Mouse (Mus musculus) mouse trophoblast stem cell (cell line): ENCODE data around the gene Gm20388.

Experiments
- in situ Hi-C, 2 experiments: fragments of 300-500 bp; cut with MseI, MboI; formaldehyde crosslinking; loops; 2 replicates in 1 of 2; 3 replicates in 1 of 2; pipeline ENCODE4 v1.15.1; 2025

The Gm20388 gene

GRCm38 (mm10) chr8:120520707-120521590 is 610.3 kb downstream of the Gm20388 start:
- in situ Hi-C loops, result no loop called here

- in situ Hi-C loops, result no loop called here
Measured at GRCm38 (mm10) chr8:120521591-120521965, 610.9 kb downstream of the Gm20388 start.

DNA sequence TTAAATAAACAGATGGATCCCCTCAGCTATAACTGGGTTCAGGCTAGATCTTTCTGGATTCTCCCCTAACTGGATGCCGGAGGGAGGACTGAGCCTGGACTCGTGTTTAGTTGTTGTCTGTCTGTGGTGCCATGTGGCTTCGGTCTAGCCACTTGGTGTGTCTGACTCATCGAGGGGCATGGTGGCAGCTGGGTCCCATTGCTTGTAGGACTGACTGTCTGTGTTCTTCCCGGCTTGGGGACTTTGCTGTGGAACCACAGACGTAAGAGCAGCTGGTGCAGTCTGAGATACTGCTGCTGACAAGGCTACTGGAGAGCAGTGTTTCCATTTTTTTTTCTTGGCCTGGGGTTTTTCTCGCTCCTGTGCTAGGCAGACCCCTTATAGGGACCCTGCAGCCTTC is 613.0 kb downstream of the Gm20388 start:
- in situ Hi-C loops, result no loop called here

DNA sequence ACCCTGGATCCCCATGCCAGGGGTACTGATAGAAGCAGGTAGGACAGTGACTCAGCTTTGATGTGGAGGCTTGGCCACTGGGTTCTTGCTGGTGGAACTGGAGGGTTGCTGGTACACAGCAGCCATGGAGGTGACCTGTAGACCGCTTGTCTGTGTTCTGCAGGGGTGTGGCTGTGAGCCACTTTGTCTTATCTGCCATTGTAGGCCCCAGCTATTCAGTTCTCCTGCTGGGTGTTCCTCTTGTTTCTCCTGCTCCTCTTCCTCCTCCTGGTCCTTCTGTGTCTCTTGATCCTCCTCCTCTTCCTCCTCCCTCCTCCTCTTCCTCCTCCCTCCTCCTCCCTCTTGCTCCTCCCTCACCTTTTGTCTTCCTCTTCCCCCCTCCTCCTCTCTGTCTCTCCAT is 614.5 kb downstream of the Gm20388 start:
- in situ Hi-C loops, result no loop called here

- in situ Hi-C loops, result no loop called here
Measured at GRCm38 (mm10) chr8:120525832-120526231, 615.2 kb downstream of the Gm20388 start.

- in situ Hi-C loops, result no loop called here
Measured at GRCm38 (mm10) chr8:120526577-120526976, 615.9 kb downstream of the Gm20388 start.

- in situ Hi-C loops, result no loop called here
Measured at GRCm38 (mm10) chr8:120528332-120528731, 617.7 kb downstream of the Gm20388 start.

DNA sequence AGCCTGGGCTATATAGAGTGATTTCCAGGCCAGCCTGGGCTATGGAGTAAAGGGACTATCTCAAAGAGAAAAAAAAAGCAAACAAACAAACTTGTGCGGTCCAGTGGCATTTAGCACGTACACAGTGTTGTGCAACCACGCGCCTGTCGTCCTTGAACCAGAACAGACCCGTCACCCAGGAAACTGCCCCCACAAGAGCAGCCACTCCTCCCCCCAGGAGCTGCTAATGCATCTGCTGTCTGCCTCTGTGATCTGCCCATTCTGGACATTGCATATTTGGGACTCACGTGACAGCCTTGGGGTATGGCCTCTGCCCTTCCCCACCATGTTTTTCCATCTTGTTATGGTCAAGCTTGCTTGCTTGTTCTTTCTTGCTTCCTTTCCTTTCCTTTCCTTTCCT is 618.6 kb downstream of the Gm20388 start:
- in situ Hi-C loops, result no loop called here

DNA sequence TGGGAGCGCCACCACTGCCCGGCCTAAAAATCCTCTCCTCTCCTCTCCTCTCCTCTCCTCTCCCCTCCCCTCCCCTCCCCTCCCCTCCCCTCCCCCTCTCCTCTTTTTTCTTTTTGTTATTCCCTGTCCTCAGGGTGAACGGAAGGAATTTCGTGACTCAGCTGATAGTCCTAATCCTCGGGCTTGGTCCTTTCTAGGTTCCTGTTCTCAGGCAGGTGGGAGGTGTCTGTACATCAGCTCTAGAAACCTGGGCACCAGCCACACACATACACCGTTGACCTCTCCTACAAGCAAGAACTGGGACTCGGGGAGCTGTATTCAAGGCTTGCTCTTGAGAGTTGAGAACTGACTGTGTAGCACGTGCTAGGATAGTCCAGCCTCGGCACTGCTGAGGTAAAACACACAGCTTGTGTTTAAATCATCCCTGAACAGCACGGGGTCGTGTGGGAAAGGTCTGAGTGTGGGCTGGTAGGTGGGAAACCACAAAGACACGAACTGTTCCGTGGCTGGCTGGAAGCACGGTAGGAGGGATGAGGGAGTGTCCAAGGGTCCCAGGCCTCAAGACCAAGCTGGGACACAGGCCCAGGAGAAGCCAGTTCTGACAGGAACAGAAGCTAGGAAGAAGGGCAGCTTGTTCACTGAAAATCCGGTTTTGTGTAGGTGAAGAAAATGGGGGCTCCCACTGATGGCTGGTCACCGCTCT is 620.5 kb downstream of the Gm20388 start:
- in situ Hi-C loops, result no loop called here

GRCm38 (mm10) chr8:120531775-120532516 is 621.3 kb downstream of the Gm20388 start:
- in situ Hi-C loops, result no loop called here

DNA sequence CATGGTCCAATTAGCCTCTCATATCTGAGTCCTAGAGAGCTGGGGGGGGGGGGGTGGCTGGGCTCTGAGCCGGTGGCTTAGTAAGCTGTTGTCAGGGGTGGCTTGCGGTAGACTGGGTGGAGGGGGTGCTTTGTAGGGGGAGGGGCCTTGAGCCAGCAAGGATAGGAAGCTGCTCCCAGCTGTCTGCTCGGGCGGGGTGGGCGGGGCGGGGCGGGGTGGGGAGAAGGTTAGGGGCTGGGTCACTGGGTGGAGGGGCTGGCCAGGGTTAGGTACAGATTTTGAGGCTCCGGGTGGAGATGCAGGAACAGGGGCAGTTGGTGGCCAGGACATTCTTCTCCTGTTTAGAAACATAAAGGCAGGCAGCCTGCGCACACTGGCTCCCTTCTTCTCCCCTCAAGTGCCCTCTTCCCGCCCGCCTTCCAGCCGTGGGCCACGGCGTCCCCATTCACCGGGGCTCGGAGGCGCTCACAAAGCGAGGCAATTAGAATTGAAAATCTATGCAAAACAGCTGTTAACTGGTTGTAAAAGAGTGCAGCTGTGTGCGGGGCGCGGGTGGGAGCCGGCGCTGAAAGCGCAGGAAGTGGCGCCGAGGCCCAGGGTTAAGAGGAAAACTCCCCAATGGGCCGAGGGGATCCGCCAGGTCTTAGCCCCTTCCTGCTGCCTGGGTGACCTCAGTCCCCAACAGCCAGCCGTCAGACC is 622.0 kb downstream of the Gm20388 start:
- in situ Hi-C loops, result no loop called here

GRCm38 (mm10) chr8:120533380-120533779 is 622.7 kb downstream of the Gm20388 start:
- in situ Hi-C loops, result no loop called here

DNA sequence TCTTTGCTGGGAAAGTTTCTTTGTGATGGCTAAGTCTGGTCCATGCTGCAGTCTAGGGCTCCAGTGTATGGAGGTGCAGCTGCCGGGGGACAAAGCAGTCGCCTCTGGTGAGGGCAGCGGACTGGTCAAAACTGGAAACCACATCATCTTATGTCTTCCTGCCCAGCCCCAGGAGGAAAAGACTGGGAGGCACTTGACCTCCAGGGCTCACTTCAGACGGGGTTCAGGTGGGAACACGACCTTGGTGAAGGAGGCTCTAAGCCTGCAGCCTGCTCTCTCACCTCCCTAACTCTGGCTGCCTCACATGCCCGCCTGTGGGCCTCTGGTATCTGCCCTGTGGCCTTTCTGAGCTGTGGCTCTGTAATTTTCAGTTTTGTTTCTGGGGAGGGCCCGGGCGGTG is 623.4 kb downstream of the Gm20388 start:
- in situ Hi-C loops, result no loop called here

DNA sequence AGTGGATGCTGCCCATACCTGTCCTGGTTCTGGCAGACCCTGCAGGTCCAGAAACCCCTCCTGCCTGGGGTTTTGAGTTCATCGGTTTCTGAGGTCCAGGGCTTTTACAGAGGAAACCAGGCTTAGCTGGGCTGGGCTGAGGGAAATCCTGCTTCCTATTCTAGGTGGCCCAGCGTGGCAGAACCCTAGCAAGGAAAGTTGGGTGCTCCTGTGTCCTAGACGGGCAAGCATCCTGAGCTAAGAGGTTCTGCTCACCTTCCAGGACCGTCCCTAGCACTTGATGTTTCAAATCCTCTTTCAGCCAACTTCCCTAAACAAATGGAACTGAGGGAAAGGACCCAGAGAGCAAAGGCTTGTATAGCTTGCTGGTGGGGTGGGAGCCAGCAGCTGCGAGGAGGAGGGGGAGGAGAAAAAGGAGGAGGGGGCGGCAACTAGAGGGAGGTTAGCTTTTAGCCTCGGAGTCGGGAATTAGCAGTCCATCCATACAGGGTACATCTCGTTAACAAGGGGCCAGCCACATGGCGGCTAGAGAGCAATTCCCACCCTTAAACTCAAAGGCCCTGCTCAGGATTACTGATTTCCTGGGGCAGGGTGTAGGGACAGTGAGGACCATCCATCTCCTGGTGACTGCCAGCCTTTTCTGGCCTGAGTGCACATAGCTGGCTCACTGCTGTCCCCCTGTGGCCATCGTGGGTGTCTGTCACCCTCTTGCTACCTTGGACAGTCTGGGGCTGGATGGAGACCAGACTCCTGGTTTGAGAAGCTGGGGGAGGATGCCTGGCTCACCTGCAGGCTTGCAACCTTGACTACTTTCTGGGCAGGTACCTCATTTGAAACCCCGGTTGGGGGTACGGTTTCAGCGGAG is 624.1 kb downstream of the Gm20388 start:
- in situ Hi-C loops, result no loop called here

GRCm38 (mm10) chr8:120535452-120536305 is 625.0 kb downstream of the Gm20388 start:
- in situ Hi-C loops, result no loop called here

DNA sequence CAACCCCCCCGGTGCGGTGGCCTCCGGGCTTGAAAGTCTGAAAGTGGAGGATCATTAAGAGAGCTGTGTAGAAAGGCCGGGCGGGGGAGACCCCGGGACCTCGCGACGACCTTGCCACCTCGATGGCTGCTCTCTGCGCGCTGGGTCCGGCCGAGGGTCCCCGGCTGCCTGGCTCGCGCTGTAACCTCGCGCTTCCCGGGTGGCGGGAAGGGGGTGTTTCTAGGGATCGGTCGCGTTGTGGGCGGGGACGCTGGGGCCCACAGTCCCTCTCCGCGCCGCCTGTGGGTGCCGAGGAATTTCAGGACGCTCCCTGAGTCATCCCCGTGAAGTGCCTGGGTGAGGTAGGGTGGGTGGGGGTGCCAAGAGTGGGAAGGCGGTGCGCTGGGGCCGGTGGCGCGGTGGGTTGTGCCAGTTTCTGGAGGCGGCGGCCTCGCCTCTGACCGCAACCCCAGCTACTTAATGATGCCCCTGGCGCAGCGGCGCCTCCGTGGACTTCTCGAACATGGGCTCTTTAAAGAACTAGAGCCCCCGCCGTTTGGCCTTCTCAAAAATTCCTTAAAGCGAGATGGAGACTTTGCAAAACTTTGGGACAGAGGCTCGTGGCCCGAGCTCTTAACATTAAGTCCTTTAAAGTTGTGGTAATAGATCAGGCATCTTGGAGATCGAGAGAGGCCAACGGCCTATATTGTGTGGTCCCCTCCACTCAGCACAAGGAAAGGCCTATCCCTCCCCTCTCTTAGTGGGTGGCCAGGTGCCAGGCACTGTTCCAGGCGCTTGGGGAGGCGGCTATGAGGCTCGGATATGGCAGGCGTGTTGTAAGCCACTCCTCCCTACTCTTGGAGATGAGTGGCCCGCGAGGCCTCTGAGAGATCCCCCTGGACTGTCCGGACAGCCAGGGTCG is 625.9 kb downstream of the Gm20388 start:
- in situ Hi-C loops, result no loop called here

- in situ Hi-C loops, result no loop called here
Measured at GRCm38 (mm10) chr8:120537207-120537817, 626.7 kb downstream of the Gm20388 start.

DNA sequence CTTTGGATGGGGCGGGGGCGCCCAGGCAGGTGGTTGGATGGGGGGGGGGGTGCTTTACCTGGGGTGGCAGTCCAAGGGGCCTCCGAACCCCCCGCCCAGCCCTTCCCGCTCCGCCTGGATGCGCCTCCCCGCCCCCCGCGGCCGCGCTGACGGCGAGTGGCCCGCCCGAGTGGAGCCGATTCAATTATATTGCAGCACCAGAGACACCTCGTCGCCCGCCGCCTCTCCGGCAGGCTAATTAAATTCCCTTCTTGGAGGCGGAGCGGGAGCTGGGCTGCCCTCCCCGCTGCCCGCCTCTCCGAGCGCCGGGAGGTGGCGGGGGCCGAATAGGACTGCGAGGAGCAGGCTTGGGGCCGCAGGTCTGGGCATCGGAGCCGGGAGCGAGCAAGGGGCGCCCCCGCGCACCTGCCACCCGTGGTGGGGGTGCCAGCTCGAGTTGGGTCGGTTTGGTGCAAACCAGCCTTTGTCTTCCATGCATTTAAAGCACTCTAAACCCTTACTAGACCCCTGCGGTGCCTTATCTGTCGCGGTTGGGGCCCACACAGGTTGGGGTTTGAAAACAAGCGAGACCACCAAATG is 627.3 kb downstream of the Gm20388 start:
- in situ Hi-C loops, result no loop called here
